Mouse (Mus musculus): Measurements from ENCODE around the gene Gbx1.

Gene Gbx1

GRCm38 (mm10) chr5:24484963-24485362, 42.0 kb downstream of the Gbx1 start:
- in situ Hi-C loops (cut with MboI; ENCODE audit: low pct_unique_long_range_greater_than_20kb in 1 of 2, low sequenced_read_pairs in 2 of 2, unreplicated experiment in 1 of 2) = no loop called here

- in situ Hi-C loops (cut with MboI; ENCODE audit: low pct_unique_long_range_greater_than_20kb in 1 of 2, low sequenced_read_pairs in 2 of 2, unreplicated experiment in 1 of 2) = no loop called here
Measured at GRCm38 (mm10) chr5:24483326-24483725, 43.7 kb downstream of the Gbx1 start.

- in situ Hi-C loops (cut with MboI; ENCODE audit: low pct_unique_long_range_greater_than_20kb in 1 of 2, low sequenced_read_pairs in 2 of 2, unreplicated experiment in 1 of 2) = no loop called here
Measured at GRCm38 (mm10) chr5:24482247-24483079, 44.5 kb downstream of the Gbx1 start.

- in situ Hi-C loops (cut with MboI; ENCODE audit: low pct_unique_long_range_greater_than_20kb in 1 of 2, low sequenced_read_pairs in 2 of 2, unreplicated experiment in 1 of 2) = no loop called here
Measured at GRCm38 (mm10) chr5:24481647-24482046, 45.4 kb downstream of the Gbx1 start.

- in situ Hi-C loops (cut with MboI; ENCODE audit: low pct_unique_long_range_greater_than_20kb in 1 of 2, low sequenced_read_pairs in 2 of 2, unreplicated experiment in 1 of 2) = no loop called here
Measured at GRCm38 (mm10) chr5:24477909-24478308, 49.1 kb downstream of the Gbx1 start.

GRCm38 (mm10) chr5:24475476-24476241, 51.3 kb downstream of the Gbx1 start:
- in situ Hi-C loops (cut with MboI; ENCODE audit: low pct_unique_long_range_greater_than_20kb in 1 of 2, low sequenced_read_pairs in 2 of 2, unreplicated experiment in 1 of 2) = no loop called here

- in situ Hi-C loops (cut with MboI; ENCODE audit: low pct_unique_long_range_greater_than_20kb in 1 of 2, low sequenced_read_pairs in 2 of 2, unreplicated experiment in 1 of 2) = no loop called here
Measured at GRCm38 (mm10) chr5:24474723-24475261, 52.2 kb downstream of the Gbx1 start.

- in situ Hi-C loops (cut with MboI; ENCODE audit: low pct_unique_long_range_greater_than_20kb in 1 of 2, low sequenced_read_pairs in 2 of 2, unreplicated experiment in 1 of 2) = no loop called here
Measured at GRCm38 (mm10) chr5:24474025-24474722, 52.8 kb downstream of the Gbx1 start.

GRCm38 (mm10) chr5:24472884-24473619, 54.0 kb downstream of the Gbx1 start:
- in situ Hi-C loops (cut with MboI; ENCODE audit: low pct_unique_long_range_greater_than_20kb in 1 of 2, low sequenced_read_pairs in 2 of 2, unreplicated experiment in 1 of 2) = no loop called here

- in situ Hi-C loops (cut with MboI; ENCODE audit: low pct_unique_long_range_greater_than_20kb in 1 of 2, low sequenced_read_pairs in 2 of 2, unreplicated experiment in 1 of 2) = no loop called here
Measured at GRCm38 (mm10) chr5:24470600-24470999, 56.4 kb downstream of the Gbx1 start.

- in situ Hi-C loops (cut with MboI; ENCODE audit: low pct_unique_long_range_greater_than_20kb in 1 of 2, low sequenced_read_pairs in 2 of 2, unreplicated experiment in 1 of 2) = no loop called here
Measured at GRCm38 (mm10) chr5:24466762-24467161, 60.2 kb downstream of the Gbx1 start.

- in situ Hi-C loops (cut with MboI; ENCODE audit: low pct_unique_long_range_greater_than_20kb in 1 of 2, low sequenced_read_pairs in 2 of 2, unreplicated experiment in 1 of 2) = no loop called here
Measured at GRCm38 (mm10) chr5:24455613-24456012, 71.4 kb downstream of the Gbx1 start.

GRCm38 (mm10) chr5:24455076-24455475, 71.9 kb downstream of the Gbx1 start:
- in situ Hi-C loops (cut with MboI; ENCODE audit: low pct_unique_long_range_greater_than_20kb in 1 of 2, low sequenced_read_pairs in 2 of 2, unreplicated experiment in 1 of 2) = no loop called here

GRCm38 (mm10) chr5:24453985-24454303, 73.1 kb downstream of the Gbx1 start:
- in situ Hi-C loops (cut with MboI; ENCODE audit: low pct_unique_long_range_greater_than_20kb in 1 of 2, low sequenced_read_pairs in 2 of 2, unreplicated experiment in 1 of 2) = no loop called here

GRCm38 (mm10) chr5:24453283-24453984, 73.6 kb downstream of the Gbx1 start:
- in situ Hi-C loops (cut with MboI; ENCODE audit: low pct_unique_long_range_greater_than_20kb in 1 of 2, low sequenced_read_pairs in 2 of 2, unreplicated experiment in 1 of 2) = no loop called here

All from mouse embryonic stem cell (cell line).